Mouse (Mus musculus): ENCODE data around the gene Herc3.
"Not testable (repeated sequence)": the region's sequence is repeated elsewhere in the genome, so short reads cannot be mapped to it uniquely, and the experiment has no call there.

The Herc3 gene

DNA sequence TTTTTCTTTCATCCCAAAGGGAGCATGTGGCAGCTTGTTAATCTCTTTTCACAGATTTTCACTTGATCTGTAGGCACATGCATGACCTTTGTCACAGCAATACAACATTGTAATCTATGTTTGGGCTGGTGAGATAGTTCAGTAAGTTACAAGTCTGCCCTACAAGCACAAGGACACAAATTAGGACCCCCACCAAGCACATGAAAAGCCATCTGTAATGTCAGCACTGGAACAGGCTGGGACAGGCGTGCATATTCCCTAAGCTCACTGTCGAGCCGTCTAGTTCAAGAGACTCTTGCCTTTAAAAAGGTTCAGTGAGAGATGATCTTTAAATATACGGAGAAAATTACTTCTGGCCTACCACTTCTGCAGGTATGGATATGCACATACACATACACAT is 28.3 kb downstream of the Herc3 start:
- no peak for DNase-seq (ENCODE audit: extremely low spot score)

DNA sequence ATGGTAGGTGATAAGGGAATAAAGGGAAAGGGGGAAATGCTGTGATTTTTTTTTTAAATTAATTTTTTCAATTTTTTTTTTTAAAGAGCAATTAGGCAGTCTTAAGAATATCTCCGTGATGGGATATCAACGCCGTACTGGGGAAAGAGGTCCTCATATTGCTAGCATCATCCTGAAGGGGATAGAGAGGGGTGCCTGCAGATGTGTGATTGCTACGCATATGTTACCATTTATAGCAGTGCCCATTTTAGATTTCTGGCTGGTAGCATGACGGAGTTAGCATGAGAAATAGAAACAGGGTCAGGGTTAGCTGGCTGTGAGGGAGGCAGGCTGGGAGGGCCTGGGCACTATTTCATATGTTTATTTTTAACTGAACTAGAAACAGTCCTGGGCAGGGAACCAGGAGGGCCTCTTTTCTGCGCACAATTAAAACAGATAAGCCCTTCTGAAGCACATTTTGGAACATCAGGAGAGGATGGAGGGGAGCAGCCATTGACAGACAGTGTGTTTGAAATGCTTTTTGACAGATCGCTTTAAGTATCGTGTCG is 31.3 kb downstream of the Herc3 start:
- no peak for DNase-seq (ENCODE audit: extremely low spot score)

DNA sequence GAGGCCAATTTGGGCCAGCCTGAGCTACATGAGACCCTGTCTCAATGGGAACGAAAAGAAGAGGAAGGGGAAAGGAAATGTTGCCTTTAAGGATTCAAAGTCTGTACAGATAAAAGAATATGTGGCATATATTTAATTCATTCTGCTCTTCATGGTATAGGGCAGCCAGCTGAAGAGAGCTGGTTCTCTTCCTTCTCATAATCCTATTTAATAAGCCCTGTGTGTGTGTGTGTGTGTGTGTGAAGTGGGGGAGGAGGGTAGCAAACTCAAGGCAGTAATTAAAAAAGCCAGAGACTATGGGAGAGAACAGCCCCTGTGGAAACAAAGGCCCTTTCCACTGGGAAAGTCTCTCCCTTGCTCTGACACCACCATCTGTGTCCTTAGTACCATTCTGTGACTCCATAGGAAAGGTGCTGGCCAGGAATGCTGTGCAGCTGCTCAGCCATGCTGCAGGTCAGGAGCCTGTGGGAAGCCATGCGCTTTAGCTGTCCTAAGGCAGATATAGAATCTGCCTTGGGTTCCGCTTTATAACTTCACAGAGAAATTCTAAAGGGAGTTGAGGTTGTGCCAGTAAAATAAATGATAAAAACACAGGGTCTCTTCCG is 32.5 kb downstream of the Herc3 start:
- DNase-seq (ENCODE audit: extremely low spot score) = no peak

DNA sequence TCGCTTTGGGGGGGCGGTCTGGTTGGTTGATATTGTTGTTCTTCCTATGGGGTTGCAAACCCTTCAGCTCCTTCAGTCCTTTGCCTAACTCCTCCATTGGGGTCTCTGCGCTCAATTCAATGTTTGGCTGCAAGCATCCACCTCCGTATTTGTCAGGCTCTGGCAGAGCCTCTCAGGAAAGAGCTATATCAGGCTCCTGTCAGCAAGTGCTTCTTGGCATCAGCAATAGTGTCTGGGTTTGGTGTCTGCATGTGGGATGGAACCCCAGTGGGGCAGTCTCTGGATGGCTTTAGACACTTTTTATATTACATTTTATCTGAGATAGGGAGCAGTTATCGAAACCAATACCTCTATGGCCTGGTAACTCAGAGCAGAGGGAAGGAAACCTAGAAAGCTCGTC is 36.6 kb downstream of the Herc3 start:
- not testable (repeated sequence) for DNase-seq (ENCODE audit: extremely low spot score)

DNA sequence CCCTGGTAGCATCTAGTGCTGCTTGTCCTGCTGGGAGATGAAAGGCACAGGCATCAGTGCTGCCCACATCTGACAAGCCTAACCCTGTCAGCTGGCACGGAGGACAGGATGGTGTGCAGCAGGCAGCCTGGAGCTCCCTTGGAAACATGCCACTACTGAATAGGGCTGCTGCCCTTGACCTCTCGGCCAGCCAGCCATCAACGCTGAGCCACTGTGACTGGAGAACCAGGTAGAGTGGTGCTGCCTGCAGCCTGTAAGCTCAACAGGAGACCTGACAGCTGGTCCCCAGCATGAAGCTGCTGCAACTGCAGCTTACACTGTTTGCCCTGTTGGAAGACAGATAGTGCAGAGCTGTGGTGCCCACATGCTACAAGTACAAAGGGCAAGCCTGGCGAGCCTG is 48.3 kb downstream of the Herc3 start:
- DNase-seq (ENCODE audit: extremely low spot score) = no peak

DNA sequence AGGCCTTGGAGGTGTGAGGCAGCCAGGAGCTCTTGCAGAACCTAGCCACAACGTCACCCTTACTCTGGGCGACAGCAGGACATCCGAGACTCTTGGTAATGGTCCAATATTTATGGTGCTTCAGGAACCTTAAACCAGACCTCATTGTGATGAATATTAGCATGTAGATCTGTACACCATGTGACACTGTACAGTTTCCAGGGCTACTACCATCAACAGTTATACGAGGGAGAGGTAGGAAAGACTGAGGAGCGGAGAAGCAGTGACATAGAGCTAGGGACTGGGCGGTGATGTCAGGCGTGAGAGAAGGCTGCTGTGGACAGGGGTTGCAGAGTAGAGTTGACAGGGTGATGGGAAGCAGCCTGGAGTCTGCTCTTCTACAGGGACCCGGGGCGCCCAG is 48.7 kb downstream of the Herc3 start:
- no peak for DNase-seq (ENCODE audit: extremely low spot score)

DNA sequence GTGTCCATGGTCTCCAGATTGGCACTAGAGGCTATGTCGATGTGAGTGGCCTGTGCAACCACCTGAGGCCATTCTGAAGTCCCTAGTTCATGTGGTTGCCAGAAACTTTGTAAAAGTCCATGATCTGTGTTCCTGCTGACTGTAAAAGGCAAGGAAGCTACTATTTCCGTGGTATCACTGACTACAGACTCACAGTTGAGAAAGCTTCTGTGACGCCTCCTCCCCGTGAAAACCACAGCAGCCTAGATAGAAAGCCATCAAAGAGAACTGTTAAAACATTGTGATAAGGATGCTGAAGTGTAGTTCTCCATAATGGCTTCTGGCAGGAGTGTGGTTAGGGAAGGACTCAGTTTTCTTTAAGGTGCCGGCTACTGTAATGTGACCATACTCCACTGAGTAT is 49.6 kb downstream of the Herc3 start:
- no peak for DNase-seq (ENCODE audit: extremely low spot score)

DNA sequence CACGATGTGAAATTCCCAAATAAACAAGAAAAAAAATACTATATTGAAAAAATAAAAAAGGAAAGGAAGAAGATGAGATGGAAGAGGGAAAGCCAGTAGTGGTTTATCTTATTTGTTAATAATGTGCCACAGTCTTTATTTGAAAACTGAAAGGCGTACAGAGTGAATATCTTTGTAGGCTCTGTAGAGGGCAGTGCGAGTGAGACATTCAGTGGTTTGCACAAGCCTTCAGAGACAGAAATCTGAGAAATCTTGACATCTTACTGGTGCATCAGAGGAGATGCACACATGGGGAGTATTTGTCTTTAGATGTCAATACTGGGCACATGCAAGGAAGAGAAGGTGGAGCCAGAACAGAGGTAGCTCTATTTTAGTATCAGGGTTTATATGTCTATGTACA is 50.1 kb downstream of the Herc3 start:
- DNase-seq (ENCODE audit: extremely low spot score) = no peak

DNA sequence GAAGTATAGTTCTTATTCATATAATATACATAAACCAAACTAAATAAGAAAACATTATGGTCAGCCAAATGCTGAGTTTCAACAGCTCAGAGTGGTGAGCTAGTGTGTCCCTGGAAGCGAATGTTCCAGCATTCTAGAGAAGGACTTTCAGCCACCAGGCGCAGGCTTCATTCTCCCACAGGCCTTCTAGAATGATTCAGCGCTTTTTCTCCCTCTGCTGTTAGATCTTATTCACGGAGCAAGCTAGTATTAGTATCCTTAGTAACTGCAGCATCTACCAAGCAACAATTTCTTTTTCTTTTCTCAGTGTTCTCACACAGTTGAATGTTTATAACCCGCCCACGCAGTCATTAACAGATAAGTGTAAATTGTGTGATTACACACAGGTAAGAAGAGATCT is 51.0 kb downstream of the Herc3 start:
- no peak for DNase-seq (ENCODE audit: extremely low spot score)

DNA sequence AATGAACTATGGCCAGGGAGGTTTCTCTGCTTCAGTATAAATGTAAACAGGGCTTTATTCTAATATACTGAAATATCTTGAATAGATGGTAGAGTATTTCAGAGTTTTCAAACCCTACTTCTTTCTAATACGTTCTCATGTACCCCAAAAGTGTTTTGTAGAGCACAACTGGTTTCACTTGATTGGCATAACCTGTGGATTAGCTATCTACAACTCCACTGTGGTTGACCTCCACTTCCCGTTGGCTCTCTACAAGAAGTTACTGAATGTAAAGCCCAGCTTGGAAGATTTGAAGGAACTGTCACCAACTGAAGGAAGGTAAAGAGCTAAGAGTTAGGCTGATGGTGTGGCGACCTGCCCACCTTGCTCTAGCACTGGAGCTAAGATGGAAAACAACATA is 58.7 kb downstream of the Herc3 start:
- DNase-seq (ENCODE audit: extremely low spot score) = no peak

DNA sequence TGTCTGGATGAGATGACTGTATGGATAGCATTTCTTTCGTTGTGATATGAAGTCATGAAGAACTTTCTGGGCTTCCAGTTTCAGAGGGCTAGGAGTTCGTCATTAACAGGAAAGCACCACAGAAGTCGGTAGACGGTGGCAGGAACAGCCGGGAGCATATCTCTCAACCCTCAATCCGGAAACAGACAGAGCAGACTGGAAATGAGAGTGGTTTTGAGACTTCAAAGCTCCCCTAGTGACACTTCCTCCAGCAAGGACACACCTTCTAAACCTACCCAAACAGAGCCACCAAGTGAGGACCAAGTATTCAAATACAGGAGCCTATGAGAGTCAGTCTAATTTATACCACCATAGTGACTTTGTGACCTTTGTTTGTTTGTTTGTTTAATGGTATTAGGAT is 62.0 kb downstream of the Herc3 start:
- DNase-seq (ENCODE audit: extremely low spot score) = no peak

DNA sequence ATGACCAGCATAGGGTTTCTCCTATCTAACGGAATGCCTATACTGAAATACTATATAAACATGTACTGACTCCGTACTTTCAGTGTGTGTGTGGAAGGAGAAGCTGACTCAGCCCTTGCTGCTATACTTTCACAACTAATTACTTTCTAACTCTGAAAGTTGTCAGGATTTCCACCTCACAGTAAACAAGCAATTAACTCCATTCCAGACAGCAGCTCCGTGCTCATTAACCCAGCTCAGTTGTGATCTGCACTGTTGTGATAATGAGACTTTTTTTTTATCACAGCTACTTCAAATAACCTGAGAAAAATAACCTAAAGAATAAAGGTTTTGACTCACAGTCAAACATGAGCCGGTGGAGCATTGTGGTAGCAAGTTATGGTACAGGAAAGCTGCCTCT is 63.7 kb downstream of the Herc3 start:
- DNase-seq (ENCODE audit: extremely low spot score) = no peak

DNA sequence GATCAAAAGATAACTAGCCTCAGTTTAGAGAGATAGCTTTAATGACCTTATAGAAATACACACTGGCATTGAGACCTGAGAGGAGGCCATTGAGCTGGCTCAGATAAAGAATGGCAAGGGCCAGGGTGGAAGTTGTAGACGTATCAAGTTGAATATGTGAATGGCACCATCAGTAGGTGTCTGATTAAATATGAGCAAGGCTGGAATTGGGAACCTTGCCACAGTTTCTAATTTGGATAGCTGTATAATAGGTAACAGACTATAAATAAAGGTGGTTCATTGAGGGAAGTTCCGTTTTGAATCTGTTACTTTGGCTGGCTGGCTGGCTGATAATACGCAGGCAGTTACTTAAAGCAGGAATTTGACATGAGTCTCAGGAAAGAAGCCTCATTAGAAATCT is 65.4 kb downstream of the Herc3 start:
- DNase-seq (ENCODE audit: extremely low spot score) = no peak

DNA sequence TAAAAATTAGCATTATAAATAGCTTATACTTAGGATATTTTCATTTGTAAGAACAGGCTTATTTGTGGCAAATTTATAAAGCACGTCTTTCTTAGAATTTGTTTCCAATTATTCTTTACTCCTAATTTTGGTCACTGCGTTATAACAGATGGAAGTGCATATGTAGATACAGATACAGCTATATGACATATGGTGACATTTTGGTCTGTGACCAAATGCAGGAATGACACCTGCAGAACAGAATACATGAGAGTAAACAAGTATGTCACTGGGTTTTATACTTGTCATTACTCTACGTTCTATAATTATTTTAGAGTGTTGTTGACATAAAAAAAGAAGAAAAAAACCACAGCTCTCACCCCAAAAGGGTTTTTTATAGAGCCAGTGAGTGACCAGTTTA is 67.8 kb downstream of the Herc3 start:
- no peak for DNase-seq (ENCODE audit: extremely low spot score)

DNA sequence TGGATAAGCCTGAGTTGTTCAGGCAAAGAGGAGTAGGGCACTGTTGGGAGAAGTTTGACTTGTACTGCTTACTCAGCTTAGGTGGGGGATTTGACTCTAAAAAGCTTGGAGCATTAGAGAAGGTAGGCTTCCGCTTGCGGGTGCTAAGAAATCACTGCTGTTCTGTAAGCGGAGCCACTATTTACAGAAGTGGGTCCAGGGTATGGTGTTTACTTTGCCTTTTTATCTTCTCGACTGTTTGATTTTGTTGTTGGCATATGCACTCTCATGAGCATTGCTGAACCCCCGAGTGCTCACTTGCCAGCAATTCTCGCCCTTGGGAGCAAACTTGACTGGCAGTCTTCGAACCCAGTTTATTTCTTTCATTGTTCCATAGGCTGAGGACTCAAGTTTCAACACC is 69.3 kb downstream of the Herc3 start:
- DNase-seq (ENCODE audit: extremely low spot score) = no peak

DNA sequence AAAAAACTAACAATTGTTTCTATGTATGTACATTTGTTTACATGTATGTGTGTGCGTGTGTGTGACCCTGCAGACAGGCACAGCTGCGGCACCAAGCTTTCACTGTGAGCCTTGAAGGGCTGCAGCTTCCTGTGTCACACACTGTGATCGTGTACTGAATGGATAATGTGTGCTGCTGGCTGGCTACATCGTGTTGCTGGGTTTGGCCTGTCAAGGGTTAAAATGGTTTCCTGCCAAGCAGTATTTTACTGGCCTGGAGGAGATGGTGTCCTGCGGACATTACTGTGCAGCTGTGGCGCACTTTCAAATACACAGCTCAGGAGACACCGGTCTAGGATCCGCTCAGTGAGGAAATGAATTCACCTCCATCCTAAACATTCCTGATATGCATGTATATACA is 71.9 kb downstream of the Herc3 start:
- peak; percentile 28 for DNase-seq (ENCODE audit: extremely low spot score)

DNA sequence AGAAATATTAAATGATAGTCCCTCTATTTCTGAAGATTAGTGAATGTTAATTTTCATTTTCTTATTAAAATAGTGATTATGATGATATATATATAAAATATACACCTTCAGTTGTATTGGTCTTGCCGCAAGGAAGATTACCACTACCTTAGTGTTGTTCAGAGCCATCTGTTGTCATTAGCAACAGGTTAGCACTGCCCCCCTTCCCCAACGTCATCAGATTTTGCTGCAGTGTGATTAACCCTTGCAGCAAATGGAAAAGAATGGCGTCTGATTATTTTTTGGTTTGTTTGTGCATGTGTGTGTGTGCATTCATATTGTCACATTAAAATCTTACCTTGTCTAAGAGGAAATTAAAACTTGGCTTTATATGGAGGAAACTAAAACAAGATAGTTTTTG is 73.3 kb downstream of the Herc3 start:
- no peak for DNase-seq (ENCODE audit: extremely low spot score)

DNA sequence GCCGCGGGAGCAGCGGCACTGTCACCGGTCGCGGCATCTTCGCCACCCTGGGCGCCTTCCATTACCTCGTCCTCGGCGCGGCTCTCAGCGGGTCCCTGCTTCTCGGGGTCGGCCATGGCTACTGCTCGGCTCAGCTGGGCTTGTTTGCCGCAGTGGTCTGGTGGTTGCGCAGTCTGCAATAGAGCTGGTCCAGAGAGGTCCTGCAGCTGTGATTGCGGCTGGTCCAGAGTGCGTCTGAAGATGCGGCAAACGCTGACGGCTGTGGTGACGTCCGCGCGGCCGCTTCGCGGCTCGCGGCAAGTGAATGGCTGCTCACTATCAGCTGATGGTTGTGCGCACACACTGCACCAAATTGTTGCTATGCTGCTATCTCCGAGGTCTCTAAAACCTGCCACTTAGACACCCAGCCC is 75.6 kb downstream of the Herc3 start, which contains the start of gene Nap1l5:
Gene Nap1l5 (minus strand): TSS at position 225 of the 410 bp plus-strand sequence.
- peak; percentile 32 for DNase-seq (ENCODE audit: extremely low spot score)

DNA sequence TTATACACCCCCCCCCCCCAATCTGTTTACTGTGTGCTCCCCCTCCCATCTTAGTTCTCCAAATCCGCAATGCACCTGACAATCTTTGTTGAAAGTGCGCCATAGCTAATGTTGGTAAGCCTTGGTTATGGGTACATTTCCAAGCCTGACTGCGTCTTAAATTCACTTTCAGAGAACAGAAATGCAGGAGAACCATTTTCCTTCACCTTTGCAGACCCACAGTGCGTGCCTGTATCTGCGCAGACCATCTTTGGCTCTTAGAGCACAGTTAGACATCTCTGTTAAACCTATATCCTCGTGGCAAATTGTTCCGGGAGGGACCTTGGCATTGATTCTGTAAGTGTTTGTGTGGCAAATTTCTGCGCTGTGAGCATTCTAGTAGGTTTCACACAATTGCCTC is 76.1 kb downstream of the Herc3 start:
- DNase-seq (ENCODE audit: extremely low spot score) = no peak

DNA sequence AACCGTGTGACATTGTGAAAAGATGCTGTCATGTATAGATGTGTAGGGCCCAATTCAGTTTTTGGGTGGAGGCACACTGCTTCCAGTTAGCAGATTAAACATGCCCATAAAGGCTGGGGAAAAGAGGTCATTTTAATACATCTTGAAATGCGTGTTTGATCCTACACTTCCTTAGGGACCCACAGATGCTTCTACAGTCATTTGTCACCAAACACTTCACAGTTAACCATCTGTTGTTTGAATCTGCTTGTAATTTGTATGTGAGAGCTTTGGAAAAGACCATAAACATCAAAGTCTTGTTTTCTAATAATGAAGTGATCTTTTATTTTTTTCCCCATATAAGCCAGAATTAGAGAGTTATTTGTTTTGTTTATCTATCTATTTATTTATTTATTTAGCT is 76.5 kb downstream of the Herc3 start:
- no peak for DNase-seq (ENCODE audit: extremely low spot score)

DNA sequence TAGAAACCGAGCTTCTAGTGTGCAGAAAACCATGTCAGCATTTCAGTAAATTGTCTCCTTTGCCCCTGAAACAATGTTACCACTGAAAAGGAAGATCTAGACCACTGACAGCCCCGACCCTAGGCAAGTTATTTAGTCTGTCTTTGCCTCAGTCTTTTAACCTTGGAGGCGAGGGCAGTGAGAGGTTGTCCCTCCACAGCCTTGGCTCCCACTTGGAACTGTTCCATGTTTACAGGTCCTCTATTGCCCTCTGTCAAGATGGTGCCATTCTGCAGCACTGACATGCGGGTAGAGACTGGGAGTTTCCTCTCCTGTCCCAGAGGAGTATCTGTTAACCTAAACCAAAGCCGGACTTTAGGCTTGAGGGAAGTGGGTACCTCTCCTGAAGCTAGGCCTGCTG is 81.6 kb downstream of the Herc3 start:
- DNase-seq (ENCODE audit: extremely low spot score) = no peak

DNA sequence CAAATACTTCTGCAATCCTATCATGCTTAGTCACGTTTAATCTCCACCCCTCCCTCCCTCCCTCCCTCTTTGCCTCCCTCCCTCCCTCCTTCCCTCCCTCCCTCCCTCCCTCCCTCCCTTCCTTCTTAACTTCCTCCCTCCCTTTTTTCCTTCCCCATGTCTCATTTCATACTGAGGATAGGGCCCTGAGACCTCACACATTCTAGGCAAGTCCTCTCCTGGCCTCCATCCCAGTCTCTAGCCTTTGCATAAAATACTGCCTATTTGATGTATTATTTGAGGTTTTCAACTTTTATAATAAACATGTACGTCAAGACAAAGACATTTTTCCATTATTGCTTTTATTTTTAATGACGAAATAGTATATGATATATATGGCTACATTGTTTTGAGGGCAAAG is 82.3 kb downstream of the Herc3 start:
- no peak for DNase-seq (ENCODE audit: extremely low spot score)

DNA sequence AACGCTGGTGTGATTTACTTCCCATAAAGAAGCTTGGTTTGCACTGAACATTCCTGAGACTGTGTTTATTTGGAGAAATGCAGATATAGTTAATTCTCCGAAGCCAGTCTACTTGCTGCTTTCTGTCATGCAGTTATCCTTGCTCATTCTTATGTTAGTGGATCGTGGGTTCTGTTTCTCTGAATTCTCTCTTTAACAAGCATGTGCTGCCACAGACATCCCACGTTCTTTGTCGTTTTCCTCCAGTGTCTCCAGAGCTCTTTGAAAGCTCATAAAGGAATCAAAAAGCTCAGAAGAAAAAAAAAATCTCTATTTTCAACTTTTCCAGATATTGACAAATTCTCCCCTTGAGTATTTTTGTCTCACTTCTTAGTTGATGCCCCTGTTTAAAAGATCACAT is 82.7 kb downstream of the Herc3 start:
- no peak for DNase-seq (ENCODE audit: extremely low spot score)

DNA sequence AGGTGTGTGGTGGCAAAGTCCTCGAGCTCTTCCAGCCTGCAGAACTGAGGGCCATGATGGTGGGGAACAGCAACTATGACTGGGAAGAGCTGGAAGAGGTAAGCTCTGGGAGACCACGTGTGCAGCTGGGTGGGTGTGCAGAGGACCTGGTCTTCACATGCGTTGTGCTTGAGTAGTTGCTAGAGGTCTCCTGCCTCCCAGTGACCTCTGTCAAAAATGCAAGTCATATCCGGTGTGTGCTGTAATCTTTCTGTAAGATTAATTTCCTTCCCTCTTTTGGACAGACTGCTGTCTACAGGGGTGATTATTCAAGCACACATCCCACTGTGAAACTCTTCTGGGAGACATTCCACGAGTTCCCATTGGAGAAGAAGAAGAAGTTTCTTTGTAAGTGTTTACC is 85.2 kb downstream of the Herc3 start:
- DNase-seq (ENCODE audit: extremely low spot score) = no peak

Measured in embryo, embryonic 9.5 days (tissue).